Mouse (Mus musculus): Measurements from ENCODE around the gene Gm10130. TPM values are rescaled to one million over a fixed set of nuclear protein-coding genes. Genes with fewer than 3 reads are reported as not detected.
"Not testable (repeated sequence)": the region's sequence is repeated elsewhere in the genome, so short reads cannot be mapped to it uniquely, and the experiment has no call there.

Gene Gm10130
- polyA plus RNA-seq (2014; fragmentation: Nextera tagmentation; extraction: Ambion mirVana): 1.2 and 1.7 TPM in 2 replicates

- Histone ChIP-seq H3K27me3 (ENCODE audit: control insufficient read depth, insufficient read depth, low read length) (no peaks in the 10 kb centered on the region), H3K4me1 (replicated peaks; ENCODE audit: control insufficient read depth, insufficient read depth, low read length) (no peaks in the 10 kb centered on the region), H3K4me2 (ENCODE audit: low read depth, low read length, severe bottlenecking) (no peak within 1 kb of the TSS), H3K9ac (ENCODE audit: low read length) (no peak within 1 kb of the TSS), H3K36me3 (ENCODE audit: control insufficient read depth, insufficient read depth, low read length) (peaks cover 3% of the 10 kb centered on the region; the same call in 1 of the 2 replicates), H3K9me3 (ENCODE audit: control insufficient read depth, low read length) (peaks cover 9% of the 10 kb centered on the region; the same call in 1 of the 2 replicates), H3K4me3 (ENCODE audit: low read depth, low read length) (no peak within 1 kb of the TSS), H3K27ac (ENCODE audit: low read depth, low read length) (no peak within 1 kb of the TSS)
- WGBS: 94% methylated on average over 5 of the region's 5 CpGs
- ATAC-seq (replicated peaks; ENCODE audit: low FRiP score) (no peak), DNase-seq (ENCODE audit: low spot score) (no peak)
Measured at GRCm38 (mm10) chr2:150323402-150323801, at the start of gene Gm10130. Gene Gm10130, plus strand, starts transcription at chr2:150323702.

- H3K4me2 ChIP-seq (ENCODE audit: low read depth, low read length, severe bottlenecking): no peak overlapping the region
- no peak for ATAC-seq (replicated peaks; ENCODE audit: low FRiP score)
- no peaks in the 10 kb centered on the region for H3K36me3 ChIP-seq (ENCODE audit: control insufficient read depth, insufficient read depth, low read length)
- no peak overlapping the region for H3K4me3 ChIP-seq (ENCODE audit: low read depth, low read length)
- no peak overlapping the region for H3K27ac ChIP-seq (ENCODE audit: low read depth, low read length)
- H3K27me3 ChIP-seq (ENCODE audit: control insufficient read depth, insufficient read depth, low read length): no peaks in the 10 kb centered on the region
- no peaks in the 10 kb centered on the region for H3K4me1 ChIP-seq (replicated peaks; ENCODE audit: control insufficient read depth, insufficient read depth, low read length)
- 92% methylated on average over 6 of the region's 6 CpGs for WGBS
- no peaks in the 10 kb centered on the region for H3K9me3 ChIP-seq (ENCODE audit: control insufficient read depth, low read length)
- no peak for DNase-seq (ENCODE audit: low spot score)
- no peak overlapping the region for H3K9ac ChIP-seq (ENCODE audit: low read length)
Measured at GRCm38 (mm10) chr2:150293669-150294068, 29.8 kb upstream of the Gm10130 start.

DNA sequence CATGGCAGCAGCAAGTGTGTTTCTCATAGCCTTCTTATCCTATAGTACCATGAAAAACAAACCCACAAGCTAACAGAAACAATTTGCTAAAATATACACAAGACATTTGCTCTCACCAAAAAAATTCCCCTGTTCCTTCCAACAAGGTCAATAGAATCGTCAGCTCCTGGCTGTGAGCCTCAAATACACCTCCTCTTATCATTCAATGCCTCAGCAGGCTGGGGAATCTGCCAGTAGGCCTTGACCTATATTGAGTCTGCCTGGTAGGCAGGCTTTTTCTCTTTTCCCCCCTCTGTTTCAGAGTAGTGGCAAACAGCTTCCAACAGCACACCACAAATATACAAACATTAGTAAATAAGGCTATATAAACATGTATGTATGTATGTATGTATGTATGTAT, 24.4 kb upstream of the Gm10130 start:
- no peaks in the 10 kb centered on the region for H3K4me1 ChIP-seq (replicated peaks; ENCODE audit: control insufficient read depth, insufficient read depth, low read length)
- H3K36me3 ChIP-seq (ENCODE audit: control insufficient read depth, insufficient read depth, low read length): no peaks in the 10 kb centered on the region
- H3K4me3 ChIP-seq (ENCODE audit: low read depth, low read length): no peak overlapping the region
- no peaks in the 10 kb centered on the region for H3K27me3 ChIP-seq (ENCODE audit: control insufficient read depth, insufficient read depth, low read length)
- H3K9ac ChIP-seq (ENCODE audit: low read length): no peak overlapping the region
- H3K9me3 ChIP-seq (ENCODE audit: control insufficient read depth, low read length): no peaks in the 10 kb centered on the region
- DNase-seq (ENCODE audit: low spot score) (no peak), ATAC-seq (replicated peaks; ENCODE audit: low FRiP score) (no peak)
- WGBS: 69% methylated on average over 1 of the region's 1 CpGs
- H3K4me2 ChIP-seq (ENCODE audit: low read depth, low read length, severe bottlenecking): no peak overlapping the region
- no peak overlapping the region for H3K27ac ChIP-seq (ENCODE audit: low read depth, low read length)

DNA sequence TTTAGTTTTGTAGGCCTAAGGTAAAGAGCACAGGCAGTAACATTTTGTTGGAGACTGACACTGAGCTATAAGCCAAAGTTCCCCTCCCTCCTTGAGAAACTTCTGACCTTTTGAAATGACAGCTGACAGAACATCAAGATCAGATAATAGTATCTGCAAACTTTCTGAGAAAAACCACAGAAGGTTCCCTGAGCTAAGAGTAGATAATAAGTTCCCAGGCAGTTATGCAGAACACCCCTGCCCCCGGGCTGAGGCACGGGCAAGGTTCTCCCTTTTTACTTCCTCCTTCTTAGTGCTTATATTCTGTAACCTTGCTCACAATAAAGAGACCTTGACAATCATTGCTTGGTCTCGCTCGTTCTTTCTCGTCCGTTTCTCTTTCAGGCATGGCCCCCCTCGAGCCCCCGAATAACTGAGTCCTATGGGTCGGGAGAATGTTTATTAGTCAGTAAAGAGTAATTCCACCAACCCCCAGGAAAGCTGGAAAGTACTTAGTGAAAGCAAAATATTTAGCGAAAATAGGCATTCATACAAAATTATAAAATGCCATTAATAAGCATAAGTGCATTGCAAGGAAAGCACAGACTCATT, 16.2 kb upstream of the Gm10130 start:
- no peak for DNase-seq (ENCODE audit: low spot score)
- no peak for ATAC-seq (replicated peaks; ENCODE audit: low FRiP score)
- Histone ChIP-seq H3K4me1 (replicated peaks; ENCODE audit: control insufficient read depth, insufficient read depth, low read length) (no peaks in the 10 kb centered on the region), H3K9me3 (ENCODE audit: control insufficient read depth, low read length) (no peaks in the 10 kb centered on the region), H3K4me3 (ENCODE audit: low read depth, low read length) (no peak overlapping the region), H3K27ac (ENCODE audit: low read depth, low read length) (no peak overlapping the region), H3K9ac (ENCODE audit: low read length) (no peak overlapping the region), H3K27me3 (ENCODE audit: control insufficient read depth, insufficient read depth, low read length) (no peaks in the 10 kb centered on the region), H3K36me3 (ENCODE audit: control insufficient read depth, insufficient read depth, low read length) (no peaks in the 10 kb centered on the region), H3K4me2 (ENCODE audit: low read depth, low read length, severe bottlenecking) (no peak overlapping the region)
- 88% methylated on average over 10 of the region's 10 CpGs for WGBS

GRCm38 (mm10) chr2:150310952-150311884, 12.3 kb upstream of the Gm10130 start:
- WGBS: 19% methylated on average over 19 of the region's 19 CpGs
- peak overlapping the region; percentile 52 for H3K4me2 ChIP-seq (ENCODE audit: low read depth, low read length, severe bottlenecking)
- peak overlapping the region; percentile 42 for H3K4me3 ChIP-seq (ENCODE audit: low read depth, low read length)
- ATAC-seq (replicated peaks; ENCODE audit: low FRiP score) (peak; percentile 99), DNase-seq (ENCODE audit: low spot score) (peak; percentile 85)
- H3K4me1 ChIP-seq (replicated peaks; ENCODE audit: control insufficient read depth, insufficient read depth, low read length); H3K36me3 ChIP-seq (ENCODE audit: control insufficient read depth, insufficient read depth, low read length); H3K27me3 ChIP-seq (ENCODE audit: control insufficient read depth, insufficient read depth, low read length); H3K9me3 ChIP-seq (ENCODE audit: control insufficient read depth, low read length); H3K27ac ChIP-seq (ENCODE audit: low read depth, low read length): not testable (repeated sequence)
- H3K9ac ChIP-seq (ENCODE audit: low read length): peak overlapping the region; percentile 54

DNA sequence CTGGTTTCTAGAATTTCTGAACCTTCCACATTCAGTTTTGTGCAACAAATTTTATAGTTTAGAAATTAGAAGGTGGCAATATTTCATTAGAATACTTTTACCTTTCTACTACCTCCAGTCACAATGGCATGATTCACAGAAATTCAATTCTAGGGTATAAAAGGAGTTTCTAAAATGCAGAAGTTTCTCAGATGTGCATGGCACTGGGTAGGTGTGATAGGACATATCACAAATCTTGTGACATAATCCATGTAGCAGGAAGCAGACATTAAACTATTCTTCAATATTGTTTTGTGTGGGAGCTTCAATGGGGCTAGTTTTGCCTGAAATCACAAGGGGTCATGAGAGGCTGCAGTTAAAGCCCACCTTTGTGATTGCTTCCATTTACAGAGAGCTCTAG, 7.4 kb upstream of the Gm10130 start:
- Histone ChIP-seq H3K4me3 (ENCODE audit: low read depth, low read length) (no peak overlapping the region), H3K27ac (ENCODE audit: low read depth, low read length) (no peak overlapping the region), H3K9ac (ENCODE audit: low read length) (no peak overlapping the region), H3K36me3 (ENCODE audit: control insufficient read depth, insufficient read depth, low read length) (no peaks in the 10 kb centered on the region; the same call in 1 of the 2 replicates), H3K27me3 (ENCODE audit: control insufficient read depth, insufficient read depth, low read length) (no peaks in the 10 kb centered on the region), H3K4me2 (ENCODE audit: low read depth, low read length, severe bottlenecking) (no peak overlapping the region), H3K9me3 (ENCODE audit: control insufficient read depth, low read length) (peaks cover 13% of the 10 kb centered on the region; the same call in 1 of the 2 replicates), H3K4me1 (replicated peaks; ENCODE audit: control insufficient read depth, insufficient read depth, low read length) (no peaks in the 10 kb centered on the region)
- DNase-seq (ENCODE audit: low spot score): no peak
- ATAC-seq (replicated peaks; ENCODE audit: low FRiP score): no peak

DNA sequence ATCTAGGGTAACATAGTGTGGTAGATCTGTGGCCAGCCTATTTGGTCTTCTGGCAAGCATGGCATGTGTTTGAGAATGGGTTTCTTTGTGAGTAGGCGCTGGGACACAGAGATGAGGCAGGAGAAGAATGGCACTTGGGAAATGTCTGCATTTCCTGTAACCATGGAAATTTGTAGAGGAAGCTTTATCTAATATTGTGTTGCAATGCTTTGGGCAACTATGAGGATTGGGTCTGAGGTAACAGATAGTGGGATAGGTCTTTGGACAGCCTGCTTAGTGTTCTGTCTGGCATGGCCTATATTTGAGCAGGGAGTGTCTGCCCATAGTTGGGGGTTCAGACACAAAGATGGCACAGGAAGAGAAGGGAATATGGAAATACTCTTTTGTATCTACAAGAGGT, 4.5 kb upstream of the Gm10130 start:
- DNase-seq (ENCODE audit: low spot score) (no peak), ATAC-seq (replicated peaks; ENCODE audit: low FRiP score) (no peak)
- Histone ChIP-seq H3K27ac (ENCODE audit: low read depth, low read length) (no peak overlapping the region), H3K4me3 (ENCODE audit: low read depth, low read length) (no peak overlapping the region), H3K9me3 (ENCODE audit: control insufficient read depth, low read length) (peaks cover 13% of the 10 kb centered on the region; the same call in 1 of the 2 replicates), H3K36me3 (ENCODE audit: control insufficient read depth, insufficient read depth, low read length) (no peaks in the 10 kb centered on the region; the same call in 1 of the 2 replicates), H3K9ac (ENCODE audit: low read length) (no peak overlapping the region), H3K27me3 (ENCODE audit: control insufficient read depth, insufficient read depth, low read length) (no peaks in the 10 kb centered on the region), H3K4me2 (ENCODE audit: low read depth, low read length, severe bottlenecking) (no peak overlapping the region), H3K4me1 (replicated peaks; ENCODE audit: control insufficient read depth, insufficient read depth, low read length) (no peaks in the 10 kb centered on the region)
- WGBS: 93% methylated on average over 1 of the region's 1 CpGs

GRCm38 (mm10) chr2:150357136-150357535, 33.6 kb downstream of the Gm10130 start:
- not testable (repeated sequence) for H3K27ac ChIP-seq (ENCODE audit: low read depth, low read length); H3K27me3 ChIP-seq (ENCODE audit: control insufficient read depth, insufficient read depth, low read length); H3K4me3 ChIP-seq (ENCODE audit: low read depth, low read length); H3K36me3 ChIP-seq (ENCODE audit: control insufficient read depth, insufficient read depth, low read length); H3K4me2 ChIP-seq (ENCODE audit: low read depth, low read length, severe bottlenecking); DNase-seq (ENCODE audit: low spot score); H3K9ac ChIP-seq (ENCODE audit: low read length); ATAC-seq (replicated peaks; ENCODE audit: low FRiP score); H3K9me3 ChIP-seq (ENCODE audit: control insufficient read depth, low read length); H3K4me1 ChIP-seq (replicated peaks; ENCODE audit: control insufficient read depth, insufficient read depth, low read length)

Measured in forebrain, embryonic 11.5 days (tissue).